Mouse (Mus musculus): ENCODE data around the gene Gna12. TPM values are rescaled to one million over a fixed set of nuclear protein-coding genes. Genes with fewer than 3 reads are reported as not detected.

Gene Gna12
- total and polyA plus RNA-seq, 2 experiments from 2014 or later, result 13.9 to 132 TPM

DNA sequence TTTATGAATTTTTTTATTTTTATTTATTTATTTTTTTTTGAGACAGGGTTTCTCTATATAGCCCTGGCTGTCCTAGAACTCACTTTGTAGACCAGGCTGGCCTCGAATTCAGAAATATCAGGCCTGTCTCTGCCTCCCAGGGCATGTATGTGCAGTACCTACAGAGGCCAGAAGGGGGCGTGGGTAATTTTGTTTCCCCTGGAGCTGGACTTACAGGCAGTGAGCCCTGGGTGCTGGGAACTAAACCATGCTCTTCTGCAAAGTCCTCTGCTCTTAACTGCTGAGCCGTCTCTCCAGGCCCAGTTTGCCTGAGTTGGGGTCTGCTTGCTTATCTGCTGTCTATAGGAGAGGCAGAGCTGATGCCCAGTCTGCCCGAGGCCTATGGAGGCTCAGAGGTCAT lies 98.0 kb downstream of the Gna12 start:
- H3K4me1 ChIP-seq (ENCODE audit: control insufficient read depth, insufficient read depth), result peaks cover 6% of the 10 kb centered on the region
- H3K4me2 ChIP-seq (ENCODE audit: low read depth, low read length), result no peak overlapping the region
- H3K27me3 ChIP-seq (ENCODE audit: control insufficient read depth, insufficient read depth, low read length), result peaks cover 26% of the 10 kb centered on the region
- no peaks in the 10 kb centered on the region for H3K36me3 ChIP-seq (replicated peaks; ENCODE audit: control insufficient read depth, insufficient read depth, low read length)
- TF ChIP-seq CTCF (IDR thresholded peaks at IDR 0.05; ENCODE audit: low read depth) (no peak), EP300 (IDR thresholded peaks at IDR 0.05; ENCODE audit: low read depth) (no peak)
- no peak overlapping the region for H3K27ac ChIP-seq (ENCODE audit: low read depth)
- ATAC-seq (ENCODE audit: insufficient read depth, low read depth), result no peak
- DNase-seq (ENCODE audit: low spot score), result no peak
- H3K9ac ChIP-seq (replicated peaks; ENCODE audit: low read depth, low read length), result no peak overlapping the region
- no peaks in the 10 kb centered on the region for H3K9me3 ChIP-seq (replicated peaks; ENCODE audit: control insufficient read depth, low read length)
- H3K4me3 ChIP-seq (ENCODE audit: low read depth, low read length), result no peak overlapping the region
- WGBS, result 60% methylated on average over 4 of the region's 4 CpGs

- DNase-seq (ENCODE audit: low spot score) (no peak), ATAC-seq (ENCODE audit: insufficient read depth, low read depth) (no peak)
- no peak for TF ChIP-seq EP300 (IDR thresholded peaks at IDR 0.05; ENCODE audit: low read depth)
- TF ChIP-seq CTCF (IDR thresholded peaks at IDR 0.05; ENCODE audit: low read depth), result no peak
- Histone ChIP-seq H3K9ac (replicated peaks; ENCODE audit: low read depth, low read length) (no peak overlapping the region), H3K27ac (ENCODE audit: low read depth) (no peak overlapping the region), H3K9me3 (replicated peaks; ENCODE audit: control insufficient read depth, low read length) (no peaks in the 10 kb centered on the region), H3K4me3 (ENCODE audit: low read depth, low read length) (no peak overlapping the region), H3K36me3 (replicated peaks; ENCODE audit: control insufficient read depth, insufficient read depth, low read length) (no peaks in the 10 kb centered on the region), H3K4me2 (ENCODE audit: low read depth, low read length) (no peak overlapping the region), H3K4me1 (ENCODE audit: control insufficient read depth, insufficient read depth) (peaks cover 6% of the 10 kb centered on the region), H3K27me3 (ENCODE audit: control insufficient read depth, insufficient read depth, low read length) (peaks cover 17% of the 10 kb centered on the region)
- 79% methylated on average over 11 of the region's 11 CpGs for WGBS
These were observed 99.0 kb downstream of the Gna12 start for GRCm38 (mm10) chr5:140731040-140731797.

- no peak overlapping the region for H3K4me3 ChIP-seq (ENCODE audit: low read depth, low read length)
- no peak for TF ChIP-seq CTCF (IDR thresholded peaks at IDR 0.05; ENCODE audit: low read depth)
- no peak for TF ChIP-seq EP300 (IDR thresholded peaks at IDR 0.05; ENCODE audit: low read depth)
- H3K9me3 ChIP-seq (replicated peaks; ENCODE audit: control insufficient read depth, low read length), result no peaks in the 10 kb centered on the region
- no peak overlapping the region for H3K9ac ChIP-seq (replicated peaks; ENCODE audit: low read depth, low read length)
- no peak overlapping the region for H3K27ac ChIP-seq (ENCODE audit: low read depth)
- no peaks in the 10 kb centered on the region for H3K36me3 ChIP-seq (replicated peaks; ENCODE audit: control insufficient read depth, insufficient read depth, low read length)
- H3K4me2 ChIP-seq (ENCODE audit: low read depth, low read length), result no peak overlapping the region
- H3K27me3 ChIP-seq (ENCODE audit: control insufficient read depth, insufficient read depth, low read length), result no peaks in the 10 kb centered on the region
- H3K4me1 ChIP-seq (ENCODE audit: control insufficient read depth, insufficient read depth), result no peaks in the 10 kb centered on the region
- 75% methylated on average over 17 of the region's 17 CpGs for WGBS
- DNase-seq (ENCODE audit: low spot score) (no peak), ATAC-seq (ENCODE audit: insufficient read depth, low read depth) (no peak)
These were observed 103.1 kb downstream of the Gna12 start for GRCm38 (mm10) chr5:140726946-140727740.

DNA sequence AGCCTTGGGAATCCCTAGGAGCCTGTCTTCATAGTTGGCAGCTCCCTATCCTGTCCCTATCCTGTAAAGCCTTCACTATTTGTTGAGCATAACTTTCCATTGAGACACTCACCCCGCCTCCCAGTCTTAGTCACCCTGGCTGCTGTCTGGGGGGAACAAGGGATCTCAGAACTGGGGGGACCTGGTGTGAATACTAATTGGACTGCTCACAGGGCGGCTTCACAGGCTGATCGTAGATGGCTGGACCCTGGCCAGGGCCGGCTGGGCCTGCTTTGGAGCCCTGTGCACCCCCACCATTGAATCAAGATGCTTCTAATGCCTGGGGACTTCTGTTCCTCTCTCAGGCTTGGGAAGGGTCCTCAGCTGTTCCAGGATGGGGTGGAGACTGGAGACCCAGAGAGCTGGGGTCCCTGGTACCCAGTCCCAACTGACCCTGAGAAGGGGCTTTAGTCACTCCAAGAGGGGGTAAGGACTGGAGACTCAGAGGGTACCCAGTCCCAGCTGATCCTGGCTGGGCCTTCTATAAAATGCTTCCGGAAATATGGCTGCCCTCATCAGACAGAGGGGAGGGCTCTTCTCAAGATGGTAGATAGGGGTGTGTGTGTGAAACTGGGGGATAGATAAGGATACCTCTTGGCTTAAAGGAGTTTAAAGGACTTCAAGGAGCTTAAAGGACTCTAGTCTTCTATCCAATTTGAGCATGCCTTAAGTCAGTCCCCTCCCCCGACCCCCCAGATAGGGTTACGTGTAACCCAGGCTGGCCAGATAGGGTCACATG lies 104.0 kb downstream of the Gna12 start:
- Histone ChIP-seq H3K36me3 (replicated peaks; ENCODE audit: control insufficient read depth, insufficient read depth, low read length) (no peaks in the 10 kb centered on the region), H3K4me1 (ENCODE audit: control insufficient read depth, insufficient read depth) (no peaks in the 10 kb centered on the region), H3K9me3 (replicated peaks; ENCODE audit: control insufficient read depth, low read length) (no peaks in the 10 kb centered on the region), H3K9ac (replicated peaks; ENCODE audit: low read depth, low read length) (no peak overlapping the region), H3K4me2 (ENCODE audit: low read depth, low read length) (no peak overlapping the region), H3K4me3 (ENCODE audit: low read depth, low read length) (no peak overlapping the region), H3K27ac (ENCODE audit: low read depth) (no peak overlapping the region), H3K27me3 (ENCODE audit: control insufficient read depth, insufficient read depth, low read length) (no peaks in the 10 kb centered on the region)
- WGBS, result 81% methylated on average over 7 of the region's 7 CpGs
- DNase-seq (ENCODE audit: low spot score), result no peak
- ATAC-seq (ENCODE audit: insufficient read depth, low read depth), result no peak
- TF ChIP-seq EP300 (IDR thresholded peaks at IDR 0.05; ENCODE audit: low read depth) (no peak), CTCF (IDR thresholded peaks at IDR 0.05; ENCODE audit: low read depth) (no peak)

DNA sequence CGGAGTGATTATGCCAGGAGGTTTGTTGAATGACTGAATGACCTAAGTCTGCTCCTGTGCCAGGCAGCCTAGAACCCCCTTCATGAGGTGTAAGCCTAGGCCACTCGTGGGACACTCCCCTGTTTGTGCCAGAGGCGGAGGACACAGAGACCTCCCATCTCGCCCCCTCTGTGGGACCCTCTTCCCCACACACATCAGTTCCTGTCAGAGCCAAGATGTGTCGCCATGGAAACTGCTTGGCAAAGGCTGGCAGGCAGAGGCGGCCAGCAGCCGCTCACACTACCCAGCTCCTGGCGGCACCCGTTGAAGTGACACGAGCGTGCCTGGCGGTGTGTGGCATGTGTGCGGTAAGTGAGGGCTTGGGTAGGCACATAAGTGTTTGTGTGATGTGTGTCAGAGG lies 106.4 kb downstream of the Gna12 start, which contains the start of gene Amz1:
Amz1 (plus strand) TSS at position 306 of the 400 bp plus-strand sequence.
- Histone ChIP-seq H3K9ac (replicated peaks; ENCODE audit: low read depth, low read length) (no peak within 1 kb of the TSS), H3K4me1 (ENCODE audit: control insufficient read depth, insufficient read depth) (no peaks in the 10 kb centered on the region), H3K27me3 (ENCODE audit: control insufficient read depth, insufficient read depth, low read length) (no peaks in the 10 kb centered on the region), H3K4me3 (ENCODE audit: low read depth, low read length) (no peak within 1 kb of the TSS), H3K36me3 (replicated peaks; ENCODE audit: control insufficient read depth, insufficient read depth, low read length) (peaks cover 9% of the 10 kb centered on the region; the same call in 1 of the 2 replicates), H3K4me2 (ENCODE audit: low read depth, low read length) (no peak within 1 kb of the TSS), H3K9me3 (replicated peaks; ENCODE audit: control insufficient read depth, low read length) (no peaks in the 10 kb centered on the region), H3K27ac (ENCODE audit: low read depth) (no peak within 1 kb of the TSS)
- WGBS, result 74% methylated on average over 13 of the region's 13 CpGs
- ATAC-seq (ENCODE audit: insufficient read depth, low read depth) (no peak), DNase-seq (ENCODE audit: low spot score) (no peak)
- TF ChIP-seq CTCF (IDR thresholded peaks at IDR 0.05; ENCODE audit: low read depth) (no peak), EP300 (IDR thresholded peaks at IDR 0.05; ENCODE audit: low read depth) (no peak)
